Mouse (Mus musculus): Measurements from ENCODE around the gene Lhfpl2.

GRCm38 (mm10) chr13:94057036-94057562, 497 bp upstream of the Lhfpl2 start:
- TF ChIP-seq CTCF (conservative IDR thresholded peaks at IDR 0.05; ENCODE audit: low read length) (no peak), POU5F1 (IDR thresholded peaks at IDR 0.05; ENCODE audit: borderline replicate concordance, low read length) (no peak)
